Mouse (Mus musculus) kidney, postnatal 14 days (tissue): Measurements from ENCODE around the gene Wfdc18.

Source experiments
- DNase-seq: peaks from one replicate; pipeline ENCODE4 v3.0.0; 2022; ENCODE audit warnings: mixed read lengths

The Wfdc18 gene

GRCm38 (mm10) chr11:83743525-83743924 lies 34.7 kb downstream of the Wfdc18 start:
- no peak for DNase-seq

GRCm38 (mm10) chr11:83746152-83746551 lies 37.3 kb downstream of the Wfdc18 start:
- DNase-seq, result no peak

GRCm38 (mm10) chr11:83746681-83747080 lies 37.9 kb downstream of the Wfdc18 start, which contains the start of gene Wfdc21:
Wfdc21 (plus strand) TSS chr11:83746940.
- no peak for DNase-seq

- DNase-seq, result no peak
Measured at GRCm38 (mm10) chr11:83747376-83748265, 38.8 kb downstream of the Wfdc18 start.

GRCm38 (mm10) chr11:83753581-83754181 lies 44.9 kb downstream of the Wfdc18 start, which contains the start of gene Heatr6:
Heatr6 (plus strand) TSS chr11:83753696.
- DNase-seq, result peak; percentile 92

- DNase-seq, result no peak
Measured at GRCm38 (mm10) chr11:83754227-83754626, 45.4 kb downstream of the Wfdc18 start.
